ENCODE assay signal across 17 mouse cellular contexts in the genomic region with DNA sequence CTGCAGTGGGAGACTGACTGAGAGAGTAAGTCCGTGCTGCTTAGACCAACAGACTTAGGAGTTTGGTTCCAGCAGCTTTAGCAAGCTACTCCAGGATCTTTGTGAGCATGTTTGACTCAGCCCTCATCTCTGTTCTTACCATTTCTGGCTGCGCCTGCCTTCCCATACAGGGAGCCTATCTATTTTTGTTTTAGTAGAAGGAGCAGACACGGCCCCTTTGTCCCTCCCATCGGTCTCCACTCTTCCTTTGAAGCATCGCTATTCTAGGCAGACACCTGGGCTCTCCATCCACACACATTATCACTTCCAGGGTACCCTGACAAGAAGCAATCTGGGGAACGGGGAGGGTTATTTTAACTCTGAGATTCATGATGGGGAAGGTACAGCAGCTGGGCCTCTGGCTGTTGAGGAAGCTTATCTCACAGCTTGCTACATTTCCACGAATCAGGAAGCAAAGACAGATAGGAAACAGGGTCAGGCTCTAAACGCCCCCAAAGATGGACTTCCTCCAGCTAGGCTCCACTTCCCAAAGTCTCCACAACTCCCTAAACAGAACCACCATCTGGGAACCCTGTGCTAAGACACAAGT.
A peak's percentile ranks its signal among the peaks of the same experiment; 100 is the strongest.
DNase-seq lines count a peak whose midpoint lies in the region; TF ChIP-seq lines count a peak whose summit lies in the region.
"Had no signal": no experiment of that assay in that cellular context is flagged by ENCODE, and none has a peak within 500 bp of the region (broad histone marks: within the 10 kb centered on the region; RNA-seq: fewer than 3 reads in every experiment).

No protein-coding gene starts in this region.

- no peak for TF ChIP-seq POLR2A in cortical plate, adult 2 months (IDR thresholded peaks at IDR 0.05; ENCODE audit: extremely low read depth, insufficient read depth, low read length)

- no peak overlapping the region for H3K4me3 ChIP-seq in cortical plate, adult 2 months (ENCODE audit: insufficient read depth, low read length)
- H3K4me3 ChIP-seq in left cerebral cortex, adult 2 months = no peak overlapping the region
- H3K4me3 ChIP-seq: embryonic facial prominence, embryonic 10.5 days; forebrain, embryonic 12.5 days; hindbrain, embryonic 10.5 days had no signal

- intact Hi-C loops in left cerebral cortex, adult 2 months (cut with DNase I) = loop anchor here (1.0 to 2.0 kb wide), 3 partner anchors 26 to 324 kb away; no protein-coding TSS in a partner anchor

- no peaks in the 10 kb centered on the region for H3K4me1 ChIP-seq in cortical plate, adult 2 months (ENCODE audit: control insufficient read depth, insufficient read depth, low read length)
- H3K4me1 ChIP-seq: embryonic facial prominence, embryonic 10.5 days; hindbrain, embryonic 10.5 days had no signal

- H3K27ac ChIP-seq in cortical plate, adult 2 months (ENCODE audit: insufficient read depth, low read length) = peak overlapping the region; percentile 39; the same call in 1 of the 2 replicates
- peak overlapping the region; percentile 72 for H3K27ac ChIP-seq in left cerebral cortex, adult 2 months
- H3K27ac ChIP-seq: embryonic facial prominence, embryonic 10.5 days; forebrain, embryonic 12.5 days; hindbrain, embryonic 10.5 days had no signal

- peak; percentile 24 for DNase-seq in layer of hippocampus, adult 11-12 months (ENCODE audit: low spot score)
- DNase-seq in layer of hippocampus, adult 18-20 months (ENCODE audit: low spot score in 2 of 2) = no peak
- peak in 1 of 2 experiments; percentile 35 for DNase-seq in left cerebral cortex, adult 2 months (ENCODE audit: extremely low spot score in 1 of 2, low spot score in 2 of 2)
- DNase-seq in right cerebral cortex, postnatal 25 days = peak; percentile 56
- no peak for DNase-seq in adrenal gland, adult 18-20 months (ENCODE audit: low spot score in 2 of 2)
- DNase-seq in ovary, postnatal 10 days (ENCODE audit: low spot score) = no peak
- DNase-seq: adrenal gland, postnatal 25 days; cerebellum, adult 18-20 months; gastrocnemius, postnatal 36 days; kidney, adult 9 months; kidney, postnatal 4 days; liver; thymus, postnatal 14 days had no signal

- TF ChIP-seq CTCF in cortical plate, adult 2 months (IDR thresholded peaks at IDR 0.05; ENCODE audit: extremely low read depth, insufficient read depth, low read length) = no peak
- TF ChIP-seq CTCF in left cerebral cortex, adult 2 months (IDR thresholded peaks at IDR 0.05) = no peak

Comparison
In these comparisons a context has a peak if more than half of its experiments do, and no peak if none do; other contexts are left out.
1. DNase-seq: peak in layer of hippocampus, adult 11-12 months (single experiment) and right cerebral cortex, postnatal 25 days (single experiment); none in layer of hippocampus, adult 18-20 months (0 of 2), adrenal gland, adult 18-20 months (0 of 2) and ovary, postnatal 10 days (single experiment).